Mouse (Mus musculus) right cerebral cortex, postnatal 25 days (tissue): ENCODE measurements around the gene Pakap.
"Not testable (repeated sequence)": the region's sequence is repeated elsewhere in the genome, so short reads cannot be mapped to it uniquely, and the experiment has no call there.

Experiments used
- DNase-seq: peaks from one replicate; pipeline ENCODE4 v3.0.0; 2022

The Pakap gene

GRCm38 (mm10) chr4:57888978-57889377 is 321.0 kb downstream of the Pakap start:
- not testable (repeated sequence) for DNase-seq

- DNase-seq = no peak
These were observed 321.8 kb downstream of the Pakap start for GRCm38 (mm10) chr4:57889773-57890172.

- DNase-seq = no peak
These were observed 324.1 kb downstream of the Pakap start for GRCm38 (mm10) chr4:57892001-57892586.

GRCm38 (mm10) chr4:57895140-57895539 is 327.2 kb downstream of the Pakap start:
- no peak for DNase-seq

GRCm38 (mm10) chr4:57895902-57896301 is 327.9 kb downstream of the Pakap start:
- no peak for DNase-seq

GRCm38 (mm10) chr4:57896631-57897030 is 328.7 kb downstream of the Pakap start:
- no peak for DNase-seq

- no peak for DNase-seq
These were observed 333.2 kb downstream of the Pakap start for GRCm38 (mm10) chr4:57901210-57901609.

GRCm38 (mm10) chr4:57902619-57903018 is 334.6 kb downstream of the Pakap start:
- no peak for DNase-seq

GRCm38 (mm10) chr4:57904211-57904610 is 336.2 kb downstream of the Pakap start:
- DNase-seq = peak; percentile 48

- no peak for DNase-seq
These were observed 336.7 kb downstream of the Pakap start for GRCm38 (mm10) chr4:57904638-57905037.

GRCm38 (mm10) chr4:57906708-57907107 is 338.7 kb downstream of the Pakap start:
- DNase-seq = no peak

GRCm38 (mm10) chr4:57908860-57909259 is 340.9 kb downstream of the Pakap start:
- no peak for DNase-seq

- DNase-seq = no peak
These were observed 345.0 kb downstream of the Pakap start for GRCm38 (mm10) chr4:57913021-57913420.

GRCm38 (mm10) chr4:57914193-57915190 is 346.5 kb downstream of the Pakap start:
- no peak for DNase-seq

GRCm38 (mm10) chr4:57915216-57915965 is 347.4 kb downstream of the Pakap start:
- no peak for DNase-seq

GRCm38 (mm10) chr4:57916201-57916661 is 348.3 kb downstream of the Pakap start, which contains the start of gene D630039A03Rik:
D630039A03Rik (minus strand) TSS chr4:57916297.
- no peak for DNase-seq

- no peak for DNase-seq
These were observed 348.7 kb downstream of the Pakap start for GRCm38 (mm10) chr4:57916711-57917110.

- DNase-seq = no peak
These were observed 351.8 kb downstream of the Pakap start for GRCm38 (mm10) chr4:57919494-57920423.

GRCm38 (mm10) chr4:57920522-57920921 is 352.5 kb downstream of the Pakap start:
- DNase-seq = no peak

- no peak for DNase-seq
These were observed 354.2 kb downstream of the Pakap start for GRCm38 (mm10) chr4:57922171-57922570.

- DNase-seq = no peak
These were observed 356.6 kb downstream of the Pakap start for GRCm38 (mm10) chr4:57924556-57925071.
